Mouse (Mus musculus): ENCODE data around the gene Midn.

DNA sequence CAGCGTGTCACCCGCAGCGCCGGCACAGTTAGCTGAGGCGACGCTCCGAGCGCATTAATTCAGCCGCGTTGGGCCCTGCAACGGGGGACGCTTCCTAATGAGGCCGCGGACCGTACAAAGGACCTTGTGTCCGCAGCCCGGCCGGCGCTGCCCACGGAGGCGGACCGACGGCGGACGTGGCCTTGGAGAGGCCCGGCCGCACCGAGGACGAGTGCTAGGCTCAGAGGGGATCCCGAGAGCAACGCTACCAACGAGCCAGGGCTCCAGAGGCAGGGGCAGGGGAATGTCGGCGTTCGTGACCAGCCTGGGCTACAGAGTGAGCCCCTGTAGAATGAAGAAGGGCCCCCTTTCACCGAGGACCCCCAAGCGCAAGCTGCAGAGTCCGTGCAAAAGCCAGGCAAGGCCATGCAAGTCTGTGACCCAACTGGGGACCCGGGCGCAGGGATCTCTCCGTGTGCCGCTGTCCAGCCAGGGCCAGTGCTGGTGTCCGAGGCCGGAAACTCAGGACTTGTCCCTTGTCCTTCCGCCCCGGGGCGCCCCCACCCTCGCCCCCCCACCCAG, 42.5 kb downstream of the Midn start:
- TF ChIP-seq CTCF (IDR thresholded peaks at IDR 0.05; ENCODE audit: extremely low read depth, insufficient read depth, insufficient read length, insufficient replicate concordance), result no peak
- no peak for TF ChIP-seq POLR2A (IDR thresholded peaks at IDR 0.05; ENCODE audit: low read depth, low read length)

All from spleen, adult 2 months (tissue).